Mouse (Mus musculus) bone marrow, adult 2 months (tissue): ENCODE measurements at regions not wholly inside any gene's neighbourhood (a gene's known extent, or its start where the extent isn't known, plus 50 kb on each side); places are given as distances from the start of the nearest gene placed in this dataset.

ENCODE experiments used
- CTCF ChIP-seq: fragments of 200-500 bp; IDR thresholded peaks from 2 replicates; pipeline ENCODE4 v1.5.1; 2011; ENCODE audit warnings: low read length, control low read depth; ENCODE audit not compliant: control insufficient read depth, insufficient read depth
- POLR2A ChIP-seq: fragments of 200-500 bp; IDR thresholded peaks from 2 replicates; pipeline ENCODE4 v1.6.1; 2011; ENCODE audit warnings: low read depth, mild to moderate bottlenecking, control low read depth, low read length, borderline replicate concordance; ENCODE audit not compliant: control insufficient read depth

- TF ChIP-seq CTCF (no peak), POLR2A (no peak)
Measured at GRCm38 (mm10) chr13:82066174-82066573, 283.3 kb downstream of the Cetn3 start.
